Mouse (Mus musculus) heart, embryonic 13.5 days (tissue): ENCODE measurements around the gene 2010111I01Rik. TPM values are rescaled to one million over a fixed set of nuclear protein-coding genes. Genes with fewer than 3 reads are reported as not detected.
A peak's percentile ranks its signal among the peaks of the same experiment; 100 is the strongest.

ENCODE experiments used
- ATAC-seq: fragments of 200-750 bp; cut with Nextera tagmentation; 2 replicates; pipeline ENCODE4 v1.8.0; 2017; ENCODE audit warnings: moderate TSS enrichment; ENCODE audit not compliant: insufficient number of reproducible peaks, low FRiP score, low TSS enrichment; ENCODE audit errors: extremely low read depth
- H3K27ac ChIP-seq: fragments of 300-500 bp; sonication (generic); replicated peaks from 2 replicates; pipeline ENCODE4 v1.5.1; 2015; ENCODE audit warnings: moderate library complexity, mild to moderate bottlenecking, inconsistent platforms
- H3K27me3 ChIP-seq: fragments of 300-500 bp; sonication (generic); replicated peaks from 2 replicates; pipeline ENCODE4 v1.6.1; 2015; ENCODE audit warnings: mild to moderate bottlenecking, inconsistent platforms
- H3K36me3 ChIP-seq: fragments of 300-500 bp; sonication (generic); 2 replicates; pipeline ENCODE4 v1.6.1; 2015; ENCODE audit warnings: mild to moderate bottlenecking, inconsistent platforms
- H3K4me1 ChIP-seq: fragments of 300-500 bp; sonication (generic); 2 replicates; pipeline ENCODE4 v1.6.1; 2015; ENCODE audit warnings: inconsistent platforms
- H3K4me2 ChIP-seq: fragments of 300-500 bp; sonication (generic); 2 replicates; pipeline ENCODE4 v1.6.1; 2015; ENCODE audit warnings: inconsistent platforms, mild to moderate bottlenecking, moderate library complexity
- H3K4me3 ChIP-seq: fragments of 300-500 bp; sonication (generic); 2 replicates; pipeline ENCODE4 v1.5.1; 2015; ENCODE audit warnings: moderate library complexity, mild to moderate bottlenecking, inconsistent platforms
- H3K9ac ChIP-seq: fragments of 300-500 bp; sonication (generic); 2 replicates; pipeline ENCODE4 v1.6.1; 2015; ENCODE audit warnings: inconsistent platforms, mild to moderate bottlenecking, moderate library complexity
- H3K9me3 ChIP-seq: fragments of 300-500 bp; sonication (generic); 2 replicates; pipeline ENCODE4 v1.6.1; 2016; ENCODE audit warnings: inconsistent platforms
- WGBS: fragments of 180-500 bp; shearing (Covaris S2); methylation state at CpG from one replicate; pipeline ENCODE4 v1.1.7; 2015; ENCODE audit warnings: mixed read lengths; 5-methylcytosine and 5-hydroxymethylcytosine counted together
- polyA plus RNA-seq: library from polyadenylated mRNA; unstranded; fragments of >200 nt; fragmentation: Nextera tagmentation; extraction: Ambion mirVana; gene quantifications from 2 replicates; pipeline ENCODE4 v1.2.1, GENCODE M21; 2015

Gene 2010111I01Rik
- polyA plus RNA-seq, 1 experiment from 2014 or later: 57.7 TPM

GRCm38 (mm10) chr13:62939371-62939770, 25.3 kb upstream of the 2010111I01Rik start:
- H3K27me3 ChIP-seq: no peaks in the 10 kb centered on the region

GRCm38 (mm10) chr13:62939797-62940196, 24.9 kb upstream of the 2010111I01Rik start:
- H3K4me1 ChIP-seq: peaks cover 22% of the 10 kb centered on the region
- H3K27ac ChIP-seq: no peak overlapping the region
- 66% methylated on average over 4 of the region's 4 CpGs for WGBS
- no peak overlapping the region for H3K9ac ChIP-seq
- no peaks in the 10 kb centered on the region for H3K27me3 ChIP-seq
- H3K36me3 ChIP-seq: no peaks in the 10 kb centered on the region
- ATAC-seq: no peak
- no peak overlapping the region for H3K4me2 ChIP-seq
- no peak overlapping the region for H3K4me3 ChIP-seq
- H3K9me3 ChIP-seq: no peaks in the 10 kb centered on the region

More at GRCm38 (mm10) chr13:62939371-62939770, 25.3 kb upstream of the 2010111I01Rik start:
- H3K36me3 ChIP-seq: no peaks in the 10 kb centered on the region
- ATAC-seq: no peak
- no peak overlapping the region for H3K4me2 ChIP-seq
- H3K27ac ChIP-seq: no peak overlapping the region
- no peak overlapping the region for H3K4me3 ChIP-seq
- H3K4me1 ChIP-seq: peaks cover 20% of the 10 kb centered on the region
- H3K9ac ChIP-seq: no peak overlapping the region
- no peaks in the 10 kb centered on the region for H3K9me3 ChIP-seq
- WGBS: 30% methylated on average over 3 of the region's 3 CpGs

GRCm38 (mm10) chr13:62940721-62941120, 24.0 kb upstream of the 2010111I01Rik start:
- Histone ChIP-seq H3K9me3 (no peaks in the 10 kb centered on the region), H3K27me3 (no peaks in the 10 kb centered on the region), H3K4me1 (peaks cover 28% of the 10 kb centered on the region), H3K9ac (no peak overlapping the region), H3K27ac (no peak overlapping the region), H3K4me2 (no peak overlapping the region), H3K4me3 (no peak overlapping the region), H3K36me3 (no peaks in the 10 kb centered on the region)
- WGBS: 80% methylated on average over 4 of the region's 4 CpGs
- no peak for ATAC-seq

- H3K36me3 ChIP-seq: no peaks in the 10 kb centered on the region
- H3K4me2 ChIP-seq: no peak overlapping the region
- no peaks in the 10 kb centered on the region for H3K27me3 ChIP-seq
- H3K4me3 ChIP-seq: no peak overlapping the region
- H3K27ac ChIP-seq: no peak overlapping the region
- H3K9ac ChIP-seq: no peak overlapping the region
- ATAC-seq: no peak
- H3K4me1 ChIP-seq: peaks cover 28% of the 10 kb centered on the region
- WGBS: 77% methylated on average over 17 of the region's 17 CpGs
- no peaks in the 10 kb centered on the region for H3K9me3 ChIP-seq
Measured at GRCm38 (mm10) chr13:62941341-62942005, 23.2 kb upstream of the 2010111I01Rik start.

- no peak for ATAC-seq
- no peaks in the 10 kb centered on the region for H3K9me3 ChIP-seq
- no peaks in the 10 kb centered on the region for H3K36me3 ChIP-seq
- H3K9ac ChIP-seq: no peak overlapping the region
- peak overlapping the region; percentile 30 for H3K27ac ChIP-seq
- H3K4me1 ChIP-seq: peaks cover 28% of the 10 kb centered on the region
- no peak overlapping the region for H3K4me2 ChIP-seq
- H3K27me3 ChIP-seq: no peaks in the 10 kb centered on the region
- H3K4me3 ChIP-seq: no peak overlapping the region
- WGBS: 60% methylated on average over 7 of the region's 7 CpGs
Measured at GRCm38 (mm10) chr13:62943274-62943830, 21.3 kb upstream of the 2010111I01Rik start.

GRCm38 (mm10) chr13:62944109-62944508, 20.6 kb upstream of the 2010111I01Rik start:
- no peak for ATAC-seq
- peaks cover 25% of the 10 kb centered on the region for H3K4me1 ChIP-seq
- H3K27me3 ChIP-seq: no peaks in the 10 kb centered on the region
- no peak overlapping the region for H3K9ac ChIP-seq
- H3K36me3 ChIP-seq: no peaks in the 10 kb centered on the region
- peak overlapping the region; percentile 30; the same call in 1 of the 2 replicates for H3K27ac ChIP-seq
- no peak overlapping the region for H3K4me3 ChIP-seq
- 69% methylated on average over 6 of the region's 6 CpGs for WGBS
- no peaks in the 10 kb centered on the region for H3K9me3 ChIP-seq
- H3K4me2 ChIP-seq: no peak overlapping the region

GRCm38 (mm10) chr13:62949560-62950188, 15.0 kb upstream of the 2010111I01Rik start:
- Histone ChIP-seq H3K4me1 (peaks cover 7% of the 10 kb centered on the region; the same call in 1 of the 2 replicates), H3K27me3 (no peaks in the 10 kb centered on the region), H3K27ac (no peak overlapping the region), H3K36me3 (no peaks in the 10 kb centered on the region), H3K9ac (no peak overlapping the region), H3K4me2 (no peak overlapping the region), H3K9me3 (no peaks in the 10 kb centered on the region), H3K4me3 (no peak overlapping the region)
- no peak for ATAC-seq
- 52% methylated on average over 4 of the region's 4 CpGs for WGBS

- Histone ChIP-seq H3K27ac (no peak overlapping the region), H3K27me3 (no peaks in the 10 kb centered on the region), H3K4me3 (no peak overlapping the region), H3K9ac (no peak overlapping the region), H3K4me2 (no peak overlapping the region), H3K9me3 (no peaks in the 10 kb centered on the region), H3K4me1 (peaks cover 8% of the 10 kb centered on the region), H3K36me3 (no peaks in the 10 kb centered on the region)
- 71% methylated on average over 1 of the region's 1 CpGs for WGBS
- ATAC-seq: no peak
Measured at GRCm38 (mm10) chr13:62951606-62952005, 13.1 kb upstream of the 2010111I01Rik start.

GRCm38 (mm10) chr13:62952047-62952446, 12.6 kb upstream of the 2010111I01Rik start:
- Histone ChIP-seq H3K27ac (no peak overlapping the region), H3K36me3 (no peaks in the 10 kb centered on the region), H3K4me3 (no peak overlapping the region), H3K4me1 (peaks cover 12% of the 10 kb centered on the region), H3K9ac (no peak overlapping the region), H3K27me3 (no peaks in the 10 kb centered on the region), H3K4me2 (no peak overlapping the region), H3K9me3 (no peaks in the 10 kb centered on the region)
- 67% methylated on average over 3 of the region's 3 CpGs for WGBS
- no peak for ATAC-seq

- no peak overlapping the region for H3K4me3 ChIP-seq
- H3K4me2 ChIP-seq: no peak overlapping the region
- H3K27me3 ChIP-seq: no peaks in the 10 kb centered on the region
- WGBS: 78% methylated on average over 3 of the region's 3 CpGs
- peaks cover 14% of the 10 kb centered on the region for H3K4me1 ChIP-seq
- H3K9ac ChIP-seq: no peak overlapping the region
- H3K27ac ChIP-seq: no peak overlapping the region
- no peak for ATAC-seq
- no peaks in the 10 kb centered on the region for H3K36me3 ChIP-seq
- no peaks in the 10 kb centered on the region for H3K9me3 ChIP-seq
Measured at GRCm38 (mm10) chr13:62952624-62953023, 12.1 kb upstream of the 2010111I01Rik start.

GRCm38 (mm10) chr13:62955997-62956396, 8.7 kb upstream of the 2010111I01Rik start:
- H3K27ac ChIP-seq: no peak overlapping the region
- H3K36me3 ChIP-seq: no peaks in the 10 kb centered on the region
- ATAC-seq: no peak
- peaks cover 14% of the 10 kb centered on the region for H3K4me1 ChIP-seq
- H3K27me3 ChIP-seq: no peaks in the 10 kb centered on the region
- 59% methylated on average over 6 of the region's 6 CpGs for WGBS
- H3K9me3 ChIP-seq: no peaks in the 10 kb centered on the region
- no peak overlapping the region for H3K9ac ChIP-seq
- no peak overlapping the region for H3K4me3 ChIP-seq
- H3K4me2 ChIP-seq: no peak overlapping the region
